Mouse (Mus musculus) subcutaneous adipose tissue, adult 2 months (tissue): ENCODE data around the gene 1700024P04Rik. TPM values are rescaled to one million over a fixed set of nuclear protein-coding genes. Genes with fewer than 3 reads are reported as not detected.

Source experiments
- polyA plus RNA-seq: library from polyadenylated mRNA; depleted of rRNA; stranded (reverse); fragments of >200 nt; gene quantifications from 2 replicates; pipeline ENCODE4 v1.2.3, GENCODE M21; 2012; ENCODE audit warnings: low replicate concordance; rRNA removed

1700024P04Rik gene
- not detected in 2 replicates for polyA plus RNA-seq

DNA sequence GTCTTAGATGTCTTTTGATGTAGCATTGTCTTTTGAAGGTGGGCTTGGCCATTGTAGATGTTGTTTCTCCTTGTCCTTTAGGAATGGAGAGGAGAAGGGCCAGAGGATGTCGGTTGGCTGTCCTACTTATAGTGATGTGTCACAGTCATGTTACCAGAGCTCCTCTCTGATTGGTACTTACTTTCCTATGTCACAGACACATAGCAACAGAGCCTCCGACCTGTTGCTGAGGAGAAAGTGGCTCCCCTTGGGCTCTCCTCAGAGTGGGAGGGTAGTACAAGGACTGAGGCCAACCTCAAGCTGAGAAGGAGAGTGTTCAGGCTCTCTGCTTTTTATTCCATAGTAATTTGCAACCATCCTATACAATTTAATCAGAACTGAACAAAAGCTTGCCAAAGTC, at the start of gene 1700024P04Rik:
Gene 1700024P04Rik, minus strand, starts transcription at position 101 of the 400 bp plus-strand sequence.

Other genes with a start within 250 kb of the 1700024P04Rik start
- gene Fcho2, start 169.1 kb downstream of the 1700024P04Rik start, polyA plus RNA-seq, result 19.3 and 21.2 TPM in 2 replicates
- 25.6 and 44.0 TPM in 2 replicates for gene Tnpo1, start 58.2 kb downstream of the 1700024P04Rik start, polyA plus RNA-seq
- gene Zfp366, start 200.3 kb upstream of the 1700024P04Rik start, polyA plus RNA-seq, result 5.1 and 5.3 TPM in 2 replicates